Mouse (Mus musculus) intestine, embryonic 15.5 days (tissue): ENCODE measurements around the gene Gm45213. TPM values are rescaled to one million over a fixed set of nuclear protein-coding genes. Genes with fewer than 3 reads are reported as not detected.

Experiments used
- ATAC-seq: fragments of 200-750 bp; cut with Nextera tagmentation; 2 replicates; pipeline ENCODE4 v1.8.0; 2017; ENCODE audit warnings: moderate TSS enrichment, moderate library complexity
- H3K27ac ChIP-seq: fragments of 300-500 bp; sonication (generic); 2 replicates; pipeline ENCODE4 v1.5.1; 2015; ENCODE audit warnings: mild to moderate bottlenecking, inconsistent platforms
- H3K27me3 ChIP-seq: fragments of 300-500 bp; sonication (generic); replicated peaks from 2 replicates; pipeline ENCODE4 v1.6.1; 2015; ENCODE audit warnings: inconsistent platforms
- H3K36me3 ChIP-seq: fragments of 300-500 bp; sonication (generic); 2 replicates; pipeline ENCODE4 v1.6.1; 2015; ENCODE audit warnings: inconsistent platforms
- H3K4me1 ChIP-seq: fragments of 300-500 bp; sonication (generic); replicated peaks from 2 replicates; pipeline ENCODE4 v1.6.1; 2015; ENCODE audit warnings: inconsistent platforms
- H3K4me2 ChIP-seq: fragments of 300-500 bp; sonication (generic); replicated peaks from 2 replicates; pipeline ENCODE4 v1.6.1; 2015; ENCODE audit warnings: mild to moderate bottlenecking, inconsistent platforms
- H3K4me3 ChIP-seq: fragments of 300-500 bp; sonication (generic); replicated peaks from 2 replicates; pipeline ENCODE4 v1.5.1; 2015; ENCODE audit warnings: inconsistent platforms
- H3K9ac ChIP-seq: fragments of 300-500 bp; sonication (generic); 2 replicates; pipeline ENCODE4 v1.6.1; 2015; ENCODE audit warnings: inconsistent platforms
- H3K9me3 ChIP-seq: fragments of 300-500 bp; sonication (generic); 2 replicates; pipeline ENCODE4 v1.6.1; 2016; ENCODE audit warnings: inconsistent platforms
- WGBS: fragments of 180-500 bp; shearing (Covaris S2); methylation state at CpG from one replicate; pipeline ENCODE4 v1.1.7; 2015; 5-methylcytosine and 5-hydroxymethylcytosine counted together
- polyA plus RNA-seq: library from polyadenylated mRNA; unstranded; fragments of >200 nt; fragmentation: Nextera tagmentation; extraction: Ambion mirVana; gene quantifications from 2 replicates; pipeline ENCODE4 v1.2.1, GENCODE M21; 2015

Gene Gm45213
- polyA plus RNA-seq, 1 experiment from 2014 or later: not detected

DNA sequence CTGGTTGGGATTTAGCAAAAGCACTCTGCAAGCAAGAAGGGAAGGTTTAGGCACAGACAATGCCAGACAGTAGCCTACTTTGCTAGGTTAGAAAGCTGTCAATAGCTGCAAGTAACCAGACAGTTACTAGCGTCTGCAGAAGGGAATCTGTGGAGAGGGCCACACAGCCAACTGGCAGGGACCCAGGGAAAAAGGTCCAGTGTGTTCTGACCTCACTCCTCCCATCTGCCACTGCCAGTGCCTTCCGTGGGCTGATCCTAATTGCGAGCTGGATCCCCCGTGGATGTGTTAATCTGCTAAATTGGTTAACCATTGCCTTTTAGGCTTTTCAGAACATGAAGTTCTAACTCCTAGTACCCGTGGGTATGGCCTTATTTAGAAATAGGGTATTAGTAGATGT, 50.7 kb downstream of the Gm45213 start:
- no peaks in the 10 kb centered on the region for H3K27me3 ChIP-seq
- H3K9me3 ChIP-seq: no peaks in the 10 kb centered on the region
- H3K4me2 ChIP-seq: no peak overlapping the region
- no peak overlapping the region for H3K4me3 ChIP-seq
- no peak overlapping the region for H3K27ac ChIP-seq
- no peaks in the 10 kb centered on the region for H3K4me1 ChIP-seq
- WGBS: 77% methylated on average over 5 of the region's 5 CpGs
- H3K9ac ChIP-seq: no peak overlapping the region
- ATAC-seq: no peak
- H3K36me3 ChIP-seq: peaks cover 22% of the 10 kb centered on the region

DNA sequence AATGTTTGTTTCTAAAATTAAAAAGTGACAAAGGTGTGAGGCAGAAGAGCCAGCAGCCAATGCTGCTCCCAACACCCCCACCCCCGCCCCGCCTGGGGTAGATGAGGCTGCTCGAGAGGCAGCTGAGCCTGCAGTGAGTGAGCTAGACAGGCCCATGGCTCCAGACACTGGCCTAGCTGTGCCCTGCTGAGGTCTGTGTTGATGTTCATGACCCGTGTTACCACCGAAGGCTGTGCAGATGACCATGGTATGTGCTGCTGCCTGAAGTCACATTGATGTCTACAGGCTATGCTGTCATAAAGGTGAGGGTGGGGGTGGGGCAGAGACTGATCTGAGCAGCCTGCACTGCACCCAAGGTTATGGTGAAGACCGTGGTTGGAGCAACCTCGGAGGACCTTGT, 55.4 kb downstream of the Gm45213 start:
- ATAC-seq: no peak

DNA sequence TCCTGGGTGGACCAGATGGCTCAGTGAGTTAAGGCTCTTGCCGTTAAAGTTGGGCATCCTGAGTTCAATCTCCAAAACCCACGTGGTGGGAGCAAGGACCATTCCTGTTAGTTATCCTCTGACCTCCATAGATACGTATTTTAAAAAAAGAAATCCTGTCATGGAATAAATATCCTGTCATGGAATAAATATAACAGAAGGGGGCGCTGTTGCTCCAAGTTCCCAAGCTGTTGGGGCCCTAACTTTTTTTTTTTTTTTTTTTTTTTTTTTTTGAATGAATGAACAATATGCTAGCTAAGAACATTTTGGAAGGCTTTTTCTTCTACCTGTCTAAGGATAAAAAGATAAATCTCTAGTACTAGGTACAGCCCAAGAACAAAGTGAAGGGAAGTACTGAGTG, 58.5 kb downstream of the Gm45213 start:
- Histone ChIP-seq H3K9me3 (no peaks in the 10 kb centered on the region), H3K36me3 (no peaks in the 10 kb centered on the region)
- no peak for ATAC-seq

More for the DNA sequence above, 55.4 kb downstream of the Gm45213 start:
- Histone ChIP-seq H3K27me3 (no peaks in the 10 kb centered on the region), H3K9me3 (no peaks in the 10 kb centered on the region), H3K4me1 (no peaks in the 10 kb centered on the region), H3K36me3 (no peaks in the 10 kb centered on the region), H3K4me2 (no peak overlapping the region), H3K9ac (no peak overlapping the region), H3K27ac (no peak overlapping the region), H3K4me3 (no peak overlapping the region)
- 80% methylated on average over 7 of the region's 7 CpGs for WGBS

GRCm38 (mm10) chr7:66104531-66104930, 61.1 kb downstream of the Gm45213 start:
- no peak overlapping the region for H3K4me3 ChIP-seq

More for the DNA sequence above, 58.5 kb downstream of the Gm45213 start:
- Histone ChIP-seq H3K9ac (no peak overlapping the region), H3K4me1 (no peaks in the 10 kb centered on the region), H3K27ac (no peak overlapping the region), H3K4me3 (no peak overlapping the region), H3K27me3 (no peaks in the 10 kb centered on the region), H3K4me2 (no peak overlapping the region)
- 3% methylated on average over 4 of the region's 4 CpGs for WGBS

DNA sequence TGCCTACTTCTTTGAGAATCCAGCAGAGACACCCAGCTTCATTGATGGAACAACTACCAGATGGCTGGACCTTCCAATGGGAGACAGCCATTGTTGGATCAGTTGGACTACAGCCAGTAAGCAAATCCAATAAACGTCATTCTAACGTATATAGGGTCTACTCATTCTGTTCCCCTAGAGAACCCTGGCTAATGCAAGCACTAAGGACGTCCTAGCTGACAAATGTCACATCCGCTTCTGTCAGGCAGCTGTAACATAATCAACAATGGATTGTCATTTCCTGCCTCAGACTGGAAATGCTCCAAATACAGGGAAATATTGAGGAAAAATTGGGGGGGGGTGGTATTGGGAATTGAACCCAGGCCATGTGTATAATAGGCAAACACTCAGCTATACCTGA, 62.4 kb downstream of the Gm45213 start:
- Histone ChIP-seq H3K4me1 (no peaks in the 10 kb centered on the region), H3K4me2 (no peak overlapping the region), H3K9me3 (no peaks in the 10 kb centered on the region), H3K36me3 (no peaks in the 10 kb centered on the region), H3K4me3 (no peak overlapping the region), H3K27me3 (no peaks in the 10 kb centered on the region), H3K9ac (no peak overlapping the region), H3K27ac (no peak overlapping the region)
- ATAC-seq: no peak
- WGBS: 47% methylated on average over 4 of the region's 4 CpGs

More at GRCm38 (mm10) chr7:66104531-66104930, 61.1 kb downstream of the Gm45213 start:
- H3K27me3 ChIP-seq: no peaks in the 10 kb centered on the region
- no peaks in the 10 kb centered on the region for H3K4me1 ChIP-seq
- H3K27ac ChIP-seq: no peak overlapping the region
- H3K9me3 ChIP-seq: no peaks in the 10 kb centered on the region
- H3K4me2 ChIP-seq: no peak overlapping the region
- H3K36me3 ChIP-seq: no peaks in the 10 kb centered on the region
- H3K9ac ChIP-seq: no peak overlapping the region
- WGBS: 86% methylated on average over 5 of the region's 5 CpGs
- ATAC-seq: no peak

DNA sequence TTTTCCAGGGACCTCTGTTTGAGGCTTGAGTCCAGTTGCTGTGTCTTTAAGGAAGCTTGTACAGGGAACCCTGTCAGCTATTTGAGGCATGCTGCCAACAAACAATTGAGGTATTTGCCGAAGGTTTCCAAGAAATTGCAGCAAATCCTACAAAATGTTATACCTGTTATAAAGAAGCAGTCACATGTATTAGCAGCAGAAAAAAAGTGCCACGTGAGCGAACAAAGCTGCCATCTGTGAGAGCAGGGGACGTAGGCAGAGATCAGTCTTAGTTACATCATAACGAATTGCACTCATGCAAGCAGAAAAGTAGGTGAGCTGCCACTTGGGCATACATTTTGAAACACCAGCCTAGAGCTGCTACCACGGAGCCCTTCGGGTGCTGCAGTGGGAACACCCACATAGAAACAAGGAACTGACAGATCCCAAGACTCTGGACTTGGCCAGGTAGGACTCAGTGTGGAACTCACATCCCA, 63.2 kb downstream of the Gm45213 start:
- H3K9me3 ChIP-seq: no peaks in the 10 kb centered on the region
- H3K27me3 ChIP-seq: no peaks in the 10 kb centered on the region
- no peaks in the 10 kb centered on the region for H3K36me3 ChIP-seq
- 63% methylated on average over 7 of the region's 7 CpGs for WGBS
- H3K4me1 ChIP-seq: no peaks in the 10 kb centered on the region
- H3K27ac ChIP-seq: no peak overlapping the region
- no peak for ATAC-seq
- no peak overlapping the region for H3K4me2 ChIP-seq
- H3K9ac ChIP-seq: no peak overlapping the region
- H3K4me3 ChIP-seq: no peak overlapping the region

DNA sequence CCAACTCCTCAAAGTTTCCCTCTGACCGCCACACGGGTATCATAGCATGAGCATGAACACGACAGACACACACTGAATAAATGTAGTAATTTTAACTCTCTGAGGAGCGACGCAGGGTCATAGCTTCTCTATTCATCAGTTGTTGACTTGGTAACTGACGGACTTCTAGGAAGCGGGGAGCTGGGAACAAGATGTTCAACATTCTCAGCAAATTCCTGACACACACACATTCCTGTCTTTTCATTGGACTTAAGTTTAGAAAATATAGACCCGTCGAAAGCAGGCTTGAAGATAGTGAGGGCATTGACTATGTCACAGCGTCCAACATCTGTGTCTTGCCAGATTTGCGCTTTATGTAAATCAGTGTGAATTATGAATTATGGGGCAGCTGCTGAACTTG, 63.8 kb downstream of the Gm45213 start:
- no peaks in the 10 kb centered on the region for H3K27me3 ChIP-seq
- H3K9ac ChIP-seq: no peak overlapping the region
- H3K4me1 ChIP-seq: no peaks in the 10 kb centered on the region
- no peak for ATAC-seq
- H3K4me2 ChIP-seq: no peak overlapping the region
- H3K4me3 ChIP-seq: no peak overlapping the region
- H3K36me3 ChIP-seq: no peaks in the 10 kb centered on the region
- no peak overlapping the region for H3K27ac ChIP-seq
- no peaks in the 10 kb centered on the region for H3K9me3 ChIP-seq
- 70% methylated on average over 11 of the region's 11 CpGs for WGBS

DNA sequence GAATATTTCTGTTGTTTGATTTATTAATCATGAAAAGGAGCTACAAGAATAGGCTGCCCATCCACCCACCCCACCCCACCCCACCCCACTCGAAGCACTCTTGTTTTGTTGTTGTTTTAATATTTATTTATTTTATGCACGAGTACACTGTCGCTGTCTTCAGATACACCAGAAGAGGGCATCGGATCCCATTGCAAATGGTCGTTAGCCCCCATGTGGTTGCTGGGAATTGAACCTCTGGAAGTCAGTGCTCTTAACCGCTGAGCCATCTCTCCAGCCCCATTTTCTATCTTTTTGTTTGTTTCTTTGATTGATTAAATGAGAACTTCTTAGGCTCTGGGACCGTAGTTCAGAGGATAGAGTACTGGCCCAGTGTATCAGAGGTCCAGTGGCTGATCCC, 64.5 kb downstream of the Gm45213 start:
- no peaks in the 10 kb centered on the region for H3K4me1 ChIP-seq
- H3K27ac ChIP-seq: no peak overlapping the region
- ATAC-seq: no peak
- H3K9ac ChIP-seq: no peak overlapping the region
- H3K27me3 ChIP-seq: no peaks in the 10 kb centered on the region
- no peaks in the 10 kb centered on the region for H3K9me3 ChIP-seq
- H3K36me3 ChIP-seq: no peaks in the 10 kb centered on the region
- 16% methylated on average over 7 of the region's 7 CpGs for WGBS
- H3K4me3 ChIP-seq: no peak overlapping the region
- H3K4me2 ChIP-seq: no peak overlapping the region

DNA sequence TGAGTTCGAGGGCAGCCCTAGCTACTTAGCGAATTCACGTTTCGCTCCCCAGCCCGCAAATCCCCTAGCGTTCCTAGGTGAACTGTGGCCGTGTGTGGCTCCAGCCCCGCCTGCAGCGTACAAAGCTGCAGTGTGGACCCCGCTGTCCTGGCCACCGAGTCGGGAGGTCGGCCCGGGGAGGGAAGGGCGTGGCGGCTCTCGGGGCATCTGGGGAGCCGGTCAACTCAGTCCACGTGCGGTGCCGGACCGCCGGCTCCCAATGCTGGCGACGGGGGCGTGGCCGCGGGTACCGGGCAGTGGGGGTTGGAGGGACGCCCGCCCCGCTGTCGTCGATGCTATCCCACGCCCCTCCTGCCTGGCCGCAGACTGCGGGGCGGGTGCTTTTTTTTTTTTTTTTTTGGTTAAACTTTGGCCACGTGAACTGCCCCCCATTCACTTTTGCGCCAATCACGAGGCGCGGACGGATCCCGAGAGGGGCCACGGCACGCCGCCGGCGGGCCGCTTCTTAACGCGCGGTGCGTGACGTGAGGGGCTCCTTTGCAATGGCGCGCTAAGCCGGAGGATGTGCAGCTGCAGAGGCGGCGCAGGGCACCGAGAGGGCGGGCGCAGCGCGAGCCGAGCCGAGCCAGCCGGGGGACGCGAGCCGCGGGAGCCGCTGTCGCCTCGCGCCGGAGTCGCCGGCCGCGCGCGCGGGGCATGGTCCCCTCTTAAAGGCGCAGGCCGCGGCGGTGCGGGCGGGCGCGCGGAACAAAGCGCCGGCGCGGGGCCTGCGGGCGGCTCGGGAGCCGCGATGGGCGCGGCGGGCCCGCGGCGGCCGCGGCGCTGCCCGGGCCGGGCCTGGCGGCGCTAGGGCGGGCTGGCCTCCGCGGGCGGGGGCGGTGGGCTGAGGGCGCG, 65.8 kb downstream of the Gm45213 start, which contains the start of gene Chsy1:
TSS of gene Chsy1 (plus strand) at position 555 of the 894 bp plus-strand sequence.
- peak within 1 kb of the TSS; percentile 92 for H3K4me2 ChIP-seq
- H3K27me3 ChIP-seq: no peaks in the 10 kb centered on the region
- under 1% methylated on average over 97 of the region's 123 CpGs for WGBS
- peak within 1 kb of the TSS; percentile 93 for H3K27ac ChIP-seq
- H3K36me3 ChIP-seq: no peaks in the 10 kb centered on the region
- ATAC-seq: peak; percentile 90
- H3K9ac ChIP-seq: peak within 1 kb of the TSS; percentile 94
- no peaks in the 10 kb centered on the region for H3K9me3 ChIP-seq
- no peaks in the 10 kb centered on the region for H3K4me1 ChIP-seq
- peak within 1 kb of the TSS; percentile 94 for H3K4me3 ChIP-seq

DNA sequence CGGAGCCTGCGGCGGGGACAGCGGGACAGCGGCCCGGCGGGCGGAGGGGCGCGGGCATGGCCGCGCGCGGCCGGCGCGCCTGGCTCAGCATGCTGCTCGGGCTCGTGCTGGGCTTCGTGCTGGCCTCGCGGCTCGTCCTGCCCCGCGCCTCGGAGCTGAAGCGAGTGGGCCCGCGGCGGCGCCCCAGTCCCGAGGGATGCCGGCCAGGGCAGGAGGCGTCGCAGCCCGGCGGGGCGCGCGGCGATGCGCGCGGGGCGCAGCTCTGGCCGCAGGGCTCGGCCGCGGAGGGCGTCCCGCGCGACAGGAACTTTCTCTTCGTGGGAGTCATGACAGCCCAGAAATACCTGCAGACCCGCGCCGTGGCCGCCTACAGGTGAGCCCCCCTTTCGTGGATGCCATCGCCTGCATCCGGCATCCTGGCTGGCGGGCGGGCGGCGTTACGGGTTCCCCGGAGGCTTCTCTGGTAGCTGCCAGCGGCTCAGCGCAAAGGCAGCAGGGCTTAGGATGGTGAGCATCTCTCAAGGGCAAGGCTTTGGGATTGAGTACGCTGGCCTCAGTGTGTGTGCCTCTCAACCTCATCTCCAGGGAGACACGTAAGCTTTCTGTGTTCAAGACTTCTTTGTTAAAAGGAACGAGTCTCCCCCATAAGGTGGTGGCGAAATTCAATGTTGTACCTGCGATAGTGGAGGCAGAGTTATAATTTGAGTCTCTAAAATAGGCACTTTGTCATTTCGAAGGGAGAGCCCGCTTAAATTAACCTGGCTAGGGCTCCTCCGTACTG, 66.6 kb downstream of the Gm45213 start:
- Histone ChIP-seq H3K4me2 (peak overlapping the region; percentile 92), H3K4me1 (no peaks in the 10 kb centered on the region), H3K27ac (peak overlapping the region; percentile 71), H3K9me3 (no peaks in the 10 kb centered on the region), H3K9ac (peak overlapping the region; percentile 94), H3K36me3 (no peaks in the 10 kb centered on the region), H3K4me3 (peak overlapping the region; percentile 94), H3K27me3 (no peaks in the 10 kb centered on the region)
- WGBS: under 1% methylated on average over 67 of the region's 77 CpGs
- peak; percentile 67 for ATAC-seq

- 7% methylated on average over 10 of the region's 10 CpGs for WGBS
- no peaks in the 10 kb centered on the region for H3K9me3 ChIP-seq
- no peak overlapping the region for H3K27ac ChIP-seq
- no peak for ATAC-seq
- H3K4me3 ChIP-seq: peak overlapping the region; percentile 94
- H3K36me3 ChIP-seq: no peaks in the 10 kb centered on the region
- H3K4me1 ChIP-seq: 0 out of 2 replicates have a peak, but pooled peaks cover 3% of the 10 kb centered on the region
- peak overlapping the region; percentile 92 for H3K4me2 ChIP-seq
- no peaks in the 10 kb centered on the region for H3K27me3 ChIP-seq
- peak overlapping the region; percentile 94; the same call in 1 of the 2 replicates for H3K9ac ChIP-seq
Observed at GRCm38 (mm10) chr7:66110636-66111112, 67.3 kb downstream of the Gm45213 start.

- Histone ChIP-seq H3K9me3 (no peaks in the 10 kb centered on the region), H3K4me3 (peak overlapping the region; percentile 94), H3K36me3 (no peaks in the 10 kb centered on the region), H3K4me2 (peak overlapping the region; percentile 92), H3K4me1 (peaks cover 5% of the 10 kb centered on the region), H3K27me3 (no peaks in the 10 kb centered on the region), H3K9ac (peak overlapping the region; percentile 94; the same call in 1 of the 2 replicates), H3K27ac (no peak overlapping the region)
- 69% methylated on average over 10 of the region's 10 CpGs for WGBS
- no peak for ATAC-seq
Observed at GRCm38 (mm10) chr7:66111211-66111610, 67.8 kb downstream of the Gm45213 start.
